Mouse (Mus musculus) kidney, postnatal 14 days (tissue): ENCODE results near the gene Slc38a10.

Experiments
- DNase-seq: peaks from one replicate; pipeline ENCODE4 v3.0.0; 2022; ENCODE audit warnings: mixed read lengths

The Slc38a10 gene

DNA sequence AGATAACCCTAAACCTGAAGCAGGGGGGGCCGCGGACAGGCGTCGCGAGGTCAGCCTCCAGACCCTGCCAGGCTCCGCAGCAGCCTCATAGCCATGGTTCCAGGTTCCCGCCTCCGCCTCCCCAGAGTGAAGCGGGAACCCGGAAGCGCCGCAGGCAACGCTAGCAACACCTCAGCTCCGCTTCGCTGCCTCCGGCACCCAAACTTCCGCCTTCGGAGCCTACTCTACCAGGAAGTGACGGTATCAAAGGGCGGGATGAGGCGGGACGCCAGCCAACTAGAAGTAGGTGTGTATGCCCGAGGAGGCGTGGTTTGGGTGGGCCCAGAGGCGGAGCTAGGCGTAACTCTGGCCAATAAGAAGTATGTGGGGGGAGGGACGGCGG is at the start of gene Slc38a10:
Gene Slc38a10, minus strand, starts transcription at position 234 of the 382 bp plus-strand sequence.
- DNase-seq, result peak; percentile 100

DNA sequence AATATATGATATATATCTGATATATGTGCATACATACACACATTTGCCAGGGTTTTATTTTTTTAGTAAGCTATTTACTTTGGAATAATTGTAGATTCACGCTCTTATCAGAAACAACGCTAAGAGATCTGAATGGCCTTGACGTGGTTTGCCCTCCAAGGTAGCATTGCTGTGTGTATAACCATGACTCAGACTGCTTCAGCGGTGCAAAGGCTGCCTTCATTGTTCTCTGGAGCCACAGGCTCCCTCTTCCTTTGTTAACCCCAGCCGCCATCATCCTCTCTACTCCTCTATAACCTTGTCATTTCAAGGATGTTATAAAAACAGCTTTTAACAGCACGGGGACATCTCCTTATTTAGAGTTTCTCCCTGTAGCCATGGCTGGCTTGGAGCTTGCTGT is 49.5 kb upstream of the Slc38a10 start:
- DNase-seq, result no peak

DNA sequence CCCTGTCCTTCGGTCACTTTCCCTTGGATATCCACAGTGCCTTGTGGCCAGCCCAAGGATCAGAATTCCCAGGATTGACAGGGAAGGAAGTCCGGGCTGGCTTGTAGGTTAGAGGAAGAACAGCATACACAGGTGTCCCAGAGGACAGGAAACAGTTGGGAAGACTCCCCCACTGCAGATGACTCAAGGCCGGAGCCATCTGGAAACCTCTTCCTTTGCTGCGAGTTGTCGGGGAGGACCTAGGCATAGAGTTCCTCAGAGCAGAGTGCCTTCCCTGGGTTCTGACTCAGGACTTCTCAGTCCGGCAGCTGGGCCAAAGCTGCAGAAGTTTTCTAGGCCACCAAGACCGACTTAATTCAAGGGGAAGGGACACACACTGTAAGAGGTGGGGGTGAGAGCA is 48.6 kb upstream of the Slc38a10 start:
- DNase-seq, result peak; percentile 35

DNA sequence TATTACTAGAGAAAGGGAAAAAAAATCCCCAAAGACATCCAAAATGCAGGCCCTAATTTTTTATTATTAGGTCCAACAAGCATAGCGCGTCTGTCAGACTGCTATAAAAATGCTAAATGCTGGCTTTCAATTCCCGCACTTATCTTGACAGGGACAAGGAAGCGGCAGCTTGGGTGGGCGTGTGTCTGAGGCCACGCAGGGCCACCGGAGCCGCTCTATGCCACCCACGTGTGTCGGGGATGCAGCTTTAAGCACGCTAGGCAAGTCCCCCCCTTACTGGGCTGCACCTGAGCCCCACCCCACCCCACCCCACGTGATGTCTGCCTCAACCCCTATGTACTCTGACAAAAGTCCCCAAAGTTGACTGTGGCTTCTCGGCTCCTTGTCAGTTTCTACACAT is 47.7 kb upstream of the Slc38a10 start:
- no peak for DNase-seq

DNA sequence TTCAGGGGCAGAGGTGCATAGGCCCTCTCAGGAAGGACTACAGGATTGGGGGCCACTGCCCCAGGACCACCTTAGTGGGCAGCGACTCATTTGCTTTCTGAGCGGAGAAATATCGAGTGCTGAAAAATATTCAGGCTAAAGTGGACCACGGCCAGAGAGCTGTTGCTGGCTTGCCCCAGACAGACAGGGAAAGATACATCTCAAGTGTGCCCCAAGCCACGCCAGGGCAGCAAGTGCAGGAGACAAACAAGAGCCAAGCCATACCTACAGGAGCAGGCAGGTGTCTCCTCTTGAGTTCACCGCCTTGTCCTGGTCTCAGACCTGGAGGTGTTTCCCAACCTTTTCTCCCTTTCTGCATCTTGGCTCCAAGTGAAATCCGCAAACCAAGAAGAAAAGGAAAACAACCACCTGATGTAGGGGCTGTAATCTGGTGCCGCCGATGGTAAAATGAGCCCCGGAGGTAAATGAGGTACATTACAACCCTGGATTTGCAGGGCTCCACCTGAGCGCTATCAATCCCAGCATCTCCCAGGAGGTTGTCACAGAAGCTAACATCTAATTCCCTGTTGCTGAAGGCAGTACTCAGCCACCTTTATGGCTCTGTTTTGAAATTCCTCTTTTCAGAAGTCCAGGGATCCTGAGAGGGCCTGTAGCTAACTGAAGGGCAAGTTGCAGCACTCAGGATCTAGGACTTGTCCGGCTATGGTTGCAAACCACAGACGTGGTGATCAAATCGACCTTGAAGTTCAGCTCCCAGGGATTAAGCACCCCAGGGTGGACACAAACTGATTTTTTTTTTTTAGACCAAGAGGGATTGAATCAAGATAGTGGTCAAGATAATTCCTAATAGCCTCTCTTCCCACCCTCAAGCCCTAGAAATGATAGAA is 39.6 kb upstream of the Slc38a10 start:
- peak; percentile 25 for DNase-seq

DNA sequence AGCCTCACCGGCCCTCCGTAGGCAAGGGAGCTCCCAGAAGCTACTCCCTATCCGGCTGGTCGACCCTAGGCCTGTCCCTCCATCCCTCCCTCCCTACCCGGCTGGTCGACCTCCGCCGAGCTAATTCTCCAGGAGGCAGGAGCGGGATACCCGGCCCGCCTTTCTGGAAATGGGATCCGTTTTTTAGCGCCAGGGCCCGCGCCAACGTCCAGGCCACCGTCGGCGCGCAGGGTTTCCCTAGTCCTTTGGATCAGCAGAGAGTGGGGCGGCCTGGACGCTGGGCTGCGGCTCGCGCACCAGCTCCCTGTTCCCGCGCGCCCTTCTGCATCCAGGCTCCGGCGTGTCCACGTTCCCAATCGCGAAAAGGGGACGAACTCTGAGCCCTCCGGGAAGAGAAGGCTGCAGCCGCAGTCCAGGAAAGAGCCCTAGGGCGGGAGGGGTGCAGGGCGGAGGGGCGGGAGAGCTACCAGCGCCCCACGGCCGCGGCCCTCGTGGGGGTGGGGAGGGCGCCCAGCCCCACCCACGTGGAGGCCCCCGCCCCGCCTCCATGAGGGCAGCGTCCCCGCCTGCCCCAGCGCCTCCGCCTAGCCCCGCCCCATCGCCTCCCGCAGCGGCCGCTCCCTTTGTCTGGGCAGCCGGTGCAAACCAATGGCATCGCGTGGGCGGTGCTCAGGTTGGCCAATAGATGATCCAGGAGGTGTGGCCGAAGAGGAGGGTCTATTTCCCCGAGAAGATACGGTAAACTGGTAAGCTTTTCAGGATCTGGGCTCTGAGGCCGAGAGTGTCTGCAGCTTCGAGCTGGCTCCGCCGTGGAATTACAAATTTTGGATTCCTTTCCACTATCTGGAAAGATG is 38.5 kb upstream of the Slc38a10 start:
- DNase-seq, result peak; percentile 100

DNA sequence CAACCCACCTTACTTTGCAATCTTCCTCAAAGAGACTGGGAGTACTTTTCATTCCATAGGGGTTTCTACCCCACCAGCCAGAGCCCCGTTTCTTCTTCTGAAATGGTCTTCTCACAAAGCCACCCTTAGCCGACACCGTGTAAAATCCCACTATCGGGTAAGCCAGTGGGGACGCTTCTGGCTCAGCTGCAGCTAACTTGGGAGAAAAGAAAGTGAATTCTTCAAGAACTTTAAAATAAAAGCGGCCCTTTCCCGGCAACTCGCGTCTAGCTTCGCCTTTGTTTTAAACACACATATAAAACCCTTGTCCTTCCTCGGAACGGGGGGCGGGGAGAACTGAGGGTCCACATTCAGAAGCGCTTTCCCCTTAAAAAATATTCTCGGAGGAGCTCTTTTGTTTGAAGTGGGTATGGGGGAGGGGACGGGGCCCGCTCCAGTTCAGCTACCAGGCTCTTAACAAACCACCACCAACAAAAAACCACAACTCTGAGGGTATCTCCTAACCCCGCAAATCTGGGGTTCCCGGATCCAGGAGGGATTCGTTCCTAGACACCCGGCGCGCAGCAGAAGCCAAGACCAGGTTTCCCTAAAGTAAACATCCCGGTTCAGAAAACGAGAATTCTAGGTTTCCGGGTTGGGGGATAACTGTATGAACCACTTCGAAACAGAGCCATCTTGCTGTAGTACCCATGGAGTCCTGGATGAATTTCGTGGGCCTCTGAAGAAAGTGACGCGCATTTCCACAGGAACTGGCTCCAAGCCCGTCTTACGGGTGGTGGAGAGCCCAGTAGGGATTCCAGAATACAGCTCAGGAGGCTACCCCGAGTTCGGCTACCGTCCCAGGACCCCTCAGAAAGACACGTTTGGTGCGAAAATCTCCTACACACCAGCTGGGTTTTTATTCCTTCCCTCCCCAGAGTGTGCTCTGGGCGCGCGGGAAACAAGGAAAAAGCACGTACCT is 37.6 kb upstream of the Slc38a10 start:
- DNase-seq, result peak; percentile 72

DNA sequence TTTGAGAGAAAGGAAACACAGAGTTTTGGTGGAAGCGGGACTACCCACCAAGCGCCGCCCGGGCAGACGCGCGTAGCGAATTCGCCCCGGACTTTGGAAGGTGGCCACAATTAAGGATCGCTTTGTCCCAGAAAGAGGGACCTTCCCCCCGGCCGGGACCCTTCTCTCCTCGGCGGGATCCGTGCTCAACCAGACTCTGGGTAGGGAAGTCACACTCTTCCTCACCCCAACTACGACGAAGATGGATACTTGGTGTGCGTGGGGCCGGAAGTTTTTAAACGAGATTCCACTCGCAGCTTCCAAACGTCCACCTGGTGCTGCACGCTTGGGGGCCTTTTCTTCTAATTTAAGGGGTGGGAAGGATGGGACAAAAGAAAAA is 36.9 kb upstream of the Slc38a10 start:
- DNase-seq, result peak; percentile 65

DNA sequence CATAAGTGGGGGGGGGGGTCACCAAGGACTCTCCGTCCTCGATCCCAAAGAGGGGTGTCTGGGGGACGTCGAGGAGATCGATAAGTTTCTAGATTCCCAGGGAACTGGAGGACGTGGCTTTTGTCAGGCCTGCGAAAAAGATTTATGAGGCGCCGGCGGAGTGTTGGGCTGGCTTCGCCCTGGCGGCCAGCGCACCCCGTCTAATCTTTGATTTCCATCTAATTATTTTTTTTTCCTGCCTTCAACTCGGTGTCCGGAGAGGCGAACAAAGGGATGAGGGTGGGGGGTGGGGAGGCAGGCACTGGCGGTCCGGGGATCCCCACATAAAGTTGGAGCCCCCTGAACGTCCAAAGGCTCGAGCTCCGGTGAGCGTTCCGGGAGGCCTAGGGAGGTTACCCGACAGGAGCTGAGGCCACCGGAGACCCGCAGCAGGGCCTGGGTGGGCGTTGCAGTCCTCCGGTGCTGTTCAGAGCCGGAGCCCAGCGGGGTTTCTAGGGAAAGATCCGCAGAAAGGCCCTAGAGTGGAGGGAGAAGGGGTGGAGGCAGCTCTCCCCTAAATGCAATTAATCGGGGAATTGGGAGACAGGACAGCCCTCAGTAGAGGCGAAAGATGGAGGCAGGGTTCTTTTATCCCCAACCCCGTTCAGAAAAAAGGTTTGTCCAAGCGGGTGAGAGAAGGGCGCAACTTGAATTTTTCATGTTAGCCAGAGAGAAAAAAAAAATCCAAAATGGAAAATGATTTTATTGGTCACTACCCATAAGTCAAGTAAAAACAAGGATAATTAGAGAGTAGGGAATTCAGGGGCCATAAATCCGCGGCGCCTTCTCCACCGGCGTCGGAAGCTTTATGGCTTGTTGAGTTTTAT is 36.3 kb upstream of the Slc38a10 start:
- peak; percentile 48 for DNase-seq

DNA sequence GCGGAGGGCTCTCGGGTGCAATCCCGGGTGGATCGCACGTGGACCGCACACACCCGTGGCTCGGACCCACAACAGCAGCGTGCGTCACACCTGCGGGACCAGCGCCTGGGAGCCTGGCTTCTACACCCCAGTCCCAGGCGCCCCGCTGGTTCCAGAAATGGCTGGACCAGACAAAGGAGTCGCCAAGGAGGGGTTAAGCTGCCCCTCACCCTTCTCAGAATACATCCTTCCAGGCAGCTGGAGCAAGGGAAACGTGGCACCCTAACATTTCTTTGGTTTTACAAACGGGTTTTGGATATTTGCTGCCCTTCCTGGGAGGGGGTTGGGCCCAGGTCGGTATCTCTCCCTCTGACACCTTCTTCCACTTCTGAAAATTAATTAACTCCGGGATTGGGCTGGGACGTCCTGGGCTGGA is 35.7 kb upstream of the Slc38a10 start:
- peak; percentile 63 for DNase-seq

DNA sequence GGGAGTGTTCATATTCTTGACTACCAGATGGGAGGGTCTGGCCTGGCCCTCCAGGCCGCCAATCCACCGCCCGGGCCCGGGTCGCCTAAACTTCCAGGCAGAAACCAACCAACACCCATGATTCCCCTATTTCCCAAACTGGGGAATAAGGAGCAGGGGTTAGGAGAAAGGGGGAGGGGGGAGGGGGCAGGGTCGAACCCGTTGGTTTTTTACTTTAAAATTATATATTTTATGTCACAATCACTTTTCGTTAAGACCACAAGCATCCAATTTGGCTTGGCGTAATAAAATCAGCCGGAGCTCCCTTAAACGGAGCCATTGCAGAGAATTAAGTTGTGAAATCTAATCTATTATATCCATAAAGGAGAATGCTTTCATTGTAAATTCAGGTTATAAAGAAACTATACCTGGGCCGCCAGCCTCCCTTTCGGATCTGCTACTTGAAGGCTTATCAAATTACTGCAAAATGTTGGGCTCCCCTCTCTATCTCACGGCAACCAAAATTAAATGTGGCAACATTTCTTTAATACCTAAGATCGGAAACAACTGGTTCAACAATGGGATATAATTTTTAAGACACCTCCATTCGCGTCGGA is 35.1 kb upstream of the Slc38a10 start:
- DNase-seq, result no peak

DNA sequence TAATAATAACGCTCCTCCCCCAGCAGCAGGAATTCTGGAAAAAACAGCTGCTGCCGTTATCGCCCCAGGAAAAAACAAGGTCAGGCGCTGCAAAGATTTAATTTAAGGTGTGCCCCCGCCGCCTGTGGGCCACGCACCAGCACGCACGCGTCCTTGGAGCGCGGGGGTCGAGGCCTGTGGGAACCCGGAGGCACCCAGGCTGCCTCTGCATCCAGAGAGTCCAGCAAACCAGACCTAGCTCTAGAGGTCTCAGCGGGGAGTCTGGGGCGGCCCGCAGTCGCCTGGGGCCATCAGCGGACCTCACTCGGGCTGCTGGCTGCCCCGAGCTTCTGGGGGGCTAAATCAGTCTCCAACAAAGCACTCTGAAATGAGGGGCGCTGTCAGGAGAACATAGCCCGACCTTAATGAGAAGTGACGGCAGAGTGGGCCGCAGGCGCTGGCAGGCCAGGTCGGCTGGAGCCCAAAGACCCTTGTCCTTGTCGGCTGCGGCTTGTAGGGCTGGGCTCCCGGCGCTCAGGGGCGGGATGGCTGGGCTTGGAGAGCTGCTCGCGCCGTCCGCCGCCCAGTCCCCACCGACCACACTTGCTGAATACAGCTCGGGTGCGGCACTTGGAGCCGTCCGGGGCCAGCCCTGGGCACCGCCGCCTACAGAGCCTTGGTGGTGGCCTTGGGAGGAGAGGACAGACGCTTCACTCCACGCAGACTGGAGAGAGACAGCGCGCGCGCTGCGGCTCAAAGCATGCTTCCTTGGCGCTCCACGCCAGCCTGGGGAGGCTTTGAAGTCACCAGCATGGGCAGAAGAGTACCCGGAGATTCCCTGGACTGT is 34.4 kb upstream of the Slc38a10 start:
- DNase-seq, result no peak

DNA sequence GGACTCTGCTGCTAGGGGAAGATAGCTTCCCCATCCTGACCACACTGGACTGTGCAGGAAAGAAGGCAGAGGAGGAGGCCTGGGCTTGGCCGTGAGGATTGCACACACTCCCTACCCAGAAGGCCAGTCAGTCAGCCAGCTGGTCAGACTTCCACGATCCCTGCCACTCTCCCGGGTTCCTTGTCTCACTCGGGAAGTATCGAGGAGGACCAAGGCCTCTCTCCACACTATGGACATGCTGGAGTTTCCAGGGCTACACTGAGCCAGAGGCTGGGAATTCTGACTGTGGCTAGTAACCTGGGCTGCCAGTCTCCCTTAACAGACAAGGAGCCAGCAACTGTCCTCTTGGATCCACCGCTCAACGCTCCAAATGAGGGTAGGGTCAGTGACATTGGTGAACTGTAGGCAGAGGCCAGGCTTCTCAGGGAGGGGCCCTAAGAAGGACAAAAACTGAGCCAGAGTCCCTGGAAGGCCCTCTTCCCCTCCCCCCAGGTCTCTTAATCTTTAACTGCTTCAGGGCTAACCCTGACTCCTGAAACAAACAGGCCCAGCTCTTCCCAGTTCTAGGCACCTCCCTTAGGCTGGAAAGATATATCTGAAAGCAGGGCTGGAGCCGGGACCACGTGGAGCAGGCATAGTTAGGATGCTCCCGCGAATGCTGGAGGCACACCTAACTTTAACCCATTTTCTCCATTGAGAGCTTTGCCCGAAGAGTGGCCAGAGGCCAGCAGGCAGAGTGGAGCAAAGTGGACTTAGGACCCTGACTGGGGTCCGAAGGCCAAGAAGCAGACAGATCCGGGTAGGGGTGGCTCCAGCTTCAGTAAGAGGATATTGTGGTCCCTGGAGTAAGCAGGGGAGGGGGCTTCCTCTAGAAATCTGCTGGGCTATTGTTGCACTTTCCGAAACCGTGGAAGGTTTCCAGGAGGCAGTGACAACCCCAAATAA is 33.5 kb upstream of the Slc38a10 start:
- peak; percentile 91 for DNase-seq

DNA sequence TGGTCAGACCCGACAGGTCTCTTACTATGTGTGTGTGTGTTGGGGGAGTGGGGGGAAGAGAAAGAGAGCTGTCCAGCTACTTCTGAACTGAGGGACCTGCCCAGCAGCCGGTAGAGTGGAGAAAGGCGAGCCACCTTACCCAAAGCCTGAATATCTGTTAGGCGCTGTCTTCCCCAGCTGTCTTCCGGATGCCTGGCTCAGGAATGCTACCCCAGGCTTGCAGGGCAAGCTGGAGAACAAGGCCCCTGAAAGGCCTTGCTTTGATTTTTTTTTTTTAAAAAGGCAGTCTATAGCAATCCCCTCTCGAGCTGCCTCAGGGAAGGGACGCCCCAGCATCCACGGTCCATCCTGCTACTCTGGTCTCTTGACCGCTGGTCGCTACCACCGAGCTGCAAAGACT is 32.6 kb upstream of the Slc38a10 start:
- no peak for DNase-seq

DNA sequence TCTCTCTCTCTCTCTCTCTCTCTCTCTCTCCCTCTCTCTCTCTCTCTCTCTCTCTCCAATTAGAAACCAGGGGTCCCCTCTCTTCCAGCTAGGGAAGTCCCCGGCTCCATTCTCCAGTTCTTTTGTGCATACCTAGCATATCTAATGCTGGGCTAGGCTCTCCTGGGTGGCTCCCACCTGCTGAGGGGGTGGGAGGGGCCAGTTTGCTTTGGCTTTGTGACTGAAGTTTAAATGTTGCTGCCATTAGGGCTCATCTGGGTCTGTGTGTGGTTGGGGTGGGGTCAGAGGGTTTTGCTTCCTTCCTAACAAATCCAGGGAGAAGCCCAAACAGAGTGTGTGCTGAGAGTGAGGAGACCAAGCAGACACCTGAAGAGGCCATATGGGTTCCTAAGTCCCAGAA is 32.0 kb upstream of the Slc38a10 start:
- peak; percentile 44 for DNase-seq

DNA sequence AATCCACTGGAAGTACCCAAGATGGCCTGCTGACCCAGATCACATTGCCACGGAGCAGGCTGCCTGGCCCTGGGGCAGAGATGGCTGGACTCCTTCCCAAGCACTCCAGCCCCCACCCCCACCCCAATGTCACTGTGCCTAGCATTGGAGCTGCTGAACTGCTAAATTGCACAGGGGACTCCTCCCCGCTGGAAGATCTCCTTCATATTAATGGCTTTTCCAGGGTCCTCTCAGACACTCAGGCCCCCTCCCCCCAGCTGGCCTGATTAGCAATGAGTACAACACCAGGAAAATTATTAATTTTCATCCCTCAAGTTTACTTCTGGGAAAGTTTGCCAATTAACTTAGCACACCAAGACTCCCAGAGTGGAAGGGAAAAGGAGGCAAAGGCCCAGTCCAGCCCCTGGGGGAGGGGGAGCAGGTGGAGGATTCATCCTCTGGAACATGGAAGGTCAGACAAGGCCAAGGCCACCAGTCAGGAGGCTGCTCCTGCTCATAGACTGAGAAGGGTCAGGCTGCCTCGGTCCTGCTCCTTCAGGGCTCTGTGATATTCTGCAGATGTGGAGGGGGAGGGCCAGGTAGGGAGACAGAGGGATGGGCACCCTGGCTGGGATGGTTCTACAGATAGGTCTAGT is 31.4 kb upstream of the Slc38a10 start:
- peak; percentile 81 for DNase-seq

DNA sequence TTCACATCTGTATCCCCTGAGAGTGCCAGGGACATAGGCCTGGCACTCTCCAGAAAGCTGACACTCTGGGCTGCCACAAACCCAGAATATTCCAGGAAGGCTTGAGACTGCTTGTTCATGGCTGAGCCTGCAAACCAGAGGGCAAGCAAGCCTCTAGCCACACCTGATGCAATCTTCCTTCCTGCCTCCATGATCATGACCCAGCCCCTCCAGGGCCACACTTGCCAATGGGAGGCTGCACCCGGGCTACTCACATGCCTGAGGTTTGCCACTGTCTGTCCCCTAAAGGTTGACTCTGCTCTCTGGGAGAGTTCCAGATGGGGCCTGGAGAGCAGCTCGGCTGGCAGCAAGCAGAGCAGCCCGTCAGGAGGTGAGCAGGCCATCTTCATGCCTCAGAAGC is 30.2 kb upstream of the Slc38a10 start:
- no peak for DNase-seq

DNA sequence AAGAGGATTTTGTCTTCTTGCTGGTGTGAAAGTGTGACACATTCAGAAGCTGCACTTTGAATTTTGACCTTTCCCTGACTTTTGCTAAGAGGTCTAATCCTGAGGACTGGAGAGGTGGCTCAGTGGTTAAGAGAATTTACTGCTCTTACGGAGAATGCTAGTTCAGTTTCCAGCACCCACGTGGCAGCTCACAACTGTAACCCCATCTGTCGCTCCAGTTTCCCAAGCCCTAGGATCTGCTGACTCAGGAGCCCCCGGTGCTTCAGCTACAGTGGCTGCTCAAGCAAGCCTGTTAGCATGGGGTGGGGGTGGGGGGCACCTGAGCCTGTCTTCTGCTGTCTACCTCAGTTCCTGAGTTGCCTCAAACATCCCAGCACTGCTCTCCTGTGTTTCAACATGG is 28.2 kb upstream of the Slc38a10 start:
- DNase-seq, result no peak

DNA sequence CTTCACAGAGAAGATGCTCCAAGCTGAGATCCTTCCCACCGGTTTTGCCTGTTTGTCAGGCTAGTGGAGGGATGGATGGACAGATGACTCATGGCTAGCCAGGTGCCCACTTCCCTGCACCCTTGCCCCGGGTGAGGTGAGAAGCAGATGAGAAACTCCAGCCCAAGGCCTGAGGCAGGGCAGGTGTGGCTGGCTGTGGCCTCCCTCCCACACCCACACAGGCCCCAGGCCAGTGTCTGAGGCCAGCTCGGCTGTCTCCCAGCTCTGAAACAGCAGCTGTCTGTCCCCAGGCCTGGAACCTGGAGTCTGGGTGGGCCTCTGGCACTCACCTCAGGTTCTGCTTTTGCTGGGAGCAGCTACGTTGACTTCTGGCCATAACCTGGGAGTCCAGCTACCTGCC is 24.8 kb upstream of the Slc38a10 start:
- no peak for DNase-seq
